Mouse (Mus musculus): ENCODE data around the gene Olfr463.

Olfr463 gene

DNA sequence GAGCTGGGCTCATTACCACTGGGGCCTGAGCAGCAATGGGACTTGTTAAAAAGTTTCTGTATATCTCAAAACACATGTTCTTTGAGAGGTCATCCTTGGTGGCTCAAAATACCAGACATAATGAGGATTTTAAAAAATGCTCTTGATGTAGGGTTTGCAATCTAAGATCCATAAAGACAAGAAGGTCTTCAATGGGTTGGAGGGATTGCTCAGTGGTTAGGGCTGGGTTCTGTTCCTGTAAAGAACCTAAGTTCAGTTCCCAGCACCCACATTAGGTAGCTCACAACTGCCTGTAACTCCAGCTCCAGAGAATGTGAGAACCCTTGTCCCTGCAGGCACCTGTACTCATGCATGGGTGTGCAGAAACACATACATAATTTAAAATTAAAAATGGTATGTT, at the start of gene Olfr463:
Gene Olfr463 (minus strand): TSS at position 101 of the 400 bp plus-strand sequence.
- ChIA-PET CTCF (interaction anchor here in 2 of 4 experiments (1.0 to 1.1 kb wide), 2 partner anchors 14 to 30 kb away, joined by 3 to 5 read pairs; no protein-coding TSS in a partner anchor), POLR2A (no interaction called here)

DNA sequence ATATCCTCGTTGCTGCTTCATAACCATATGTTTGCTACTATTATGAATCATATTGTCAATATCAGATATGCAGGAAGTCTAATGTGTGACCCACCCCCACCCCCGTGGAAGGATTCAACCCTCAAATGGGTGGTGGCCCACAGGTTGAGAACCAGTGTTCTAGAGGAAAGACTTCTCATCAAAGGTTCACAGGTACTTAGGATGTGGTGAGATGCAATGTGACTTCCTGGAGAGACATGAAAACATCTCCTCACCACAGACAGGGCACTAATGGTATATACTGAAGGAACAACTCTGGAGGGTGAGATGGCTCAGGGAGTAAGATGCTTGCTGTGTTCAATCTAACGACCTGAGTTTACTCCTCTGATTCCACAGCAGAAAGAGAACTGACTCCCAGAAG, 38.3 kb upstream of the Olfr463 start:
- POLR2A ChIA-PET: no interaction called here
- CTCF ChIA-PET: interaction anchor here in 1 of 4 experiments (0.7 kb wide), 1 partner anchor 14 kb away, joined by 3 read pairs; no protein-coding TSS in a partner anchor

DNA sequence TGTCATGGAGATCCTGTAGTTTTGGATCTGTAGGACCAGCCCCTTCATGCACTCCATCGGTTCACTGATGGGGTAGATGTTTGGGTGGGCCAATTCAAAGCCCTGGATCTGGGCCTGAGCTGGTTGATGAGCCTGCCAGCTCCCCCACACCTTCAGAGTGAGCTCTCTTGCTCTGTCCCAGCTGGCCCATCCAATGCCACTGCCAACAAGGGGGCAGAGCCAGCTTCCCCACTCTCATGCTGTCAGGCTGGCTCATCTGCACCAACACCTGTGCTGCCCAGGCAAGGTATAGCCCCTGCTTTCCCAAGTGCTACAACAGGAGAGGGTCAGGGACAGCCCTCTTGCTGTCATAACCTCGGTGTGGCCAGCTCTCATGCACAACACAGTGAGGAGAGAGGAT, 36.5 kb upstream of the Olfr463 start:
- ChIA-PET CTCF (interaction anchor here in 1 of 4 experiments (0.8 kb wide), 1 partner anchor 938 kb away, joined by 3 read pairs; no protein-coding TSS in a partner anchor), POLR2A (interaction anchor here in 1 of 4 experiments (0.6 kb wide), 1 partner anchor 41 kb away, joined by 5 read pairs; no protein-coding TSS in a partner anchor)

DNA sequence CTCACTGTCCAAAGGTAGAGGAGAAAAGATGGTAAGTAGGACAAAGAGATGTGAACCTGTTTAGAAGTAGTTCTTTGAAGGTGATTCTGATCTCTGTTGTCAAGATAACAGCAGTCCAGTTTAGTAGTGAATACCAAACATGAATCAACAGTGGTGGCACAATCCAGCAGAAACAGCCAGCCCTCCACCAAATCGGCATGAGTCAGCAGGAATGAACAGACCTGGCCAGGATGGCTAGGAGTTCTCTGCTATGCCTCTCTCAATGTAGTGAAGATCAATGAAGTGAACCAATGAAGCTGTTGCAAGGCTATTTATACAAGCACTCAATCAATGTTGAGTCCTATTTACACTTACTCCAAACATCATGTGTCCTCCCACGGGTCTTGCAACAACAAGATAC, 33.2 kb upstream of the Olfr463 start:
- CTCF ChIA-PET: interaction anchor here in 3 of 4 experiments (0.6 to 1.3 kb wide), 3 partner anchors 38 to 815 kb away, joined by 3 to 5 read pairs (median 3); no protein-coding TSS in a partner anchor
- POLR2A ChIA-PET: no interaction called here

DNA sequence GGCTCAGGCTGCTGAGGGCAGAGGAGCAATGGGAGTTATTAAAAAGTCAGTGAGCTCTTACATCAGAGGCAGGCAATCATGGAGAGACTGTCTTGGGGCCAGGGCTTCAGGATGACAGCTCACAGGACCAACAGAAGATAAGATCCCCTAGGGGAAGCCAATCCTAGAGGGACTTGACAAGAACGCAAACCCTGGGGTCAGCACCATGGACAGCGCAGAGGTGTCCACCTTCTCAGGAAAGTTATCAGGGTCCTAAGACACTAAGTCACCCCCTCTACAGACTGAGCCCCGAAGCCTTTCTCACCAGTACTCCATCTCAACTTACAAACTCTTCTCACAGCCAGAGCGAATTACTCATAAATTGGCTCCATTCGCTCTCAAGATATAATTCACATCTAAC, 23.8 kb upstream of the Olfr463 start, which contains the start of gene Olfr464:
Gene Olfr464 (minus strand): TSS at position 2 of the 400 bp plus-strand sequence.
- ChIA-PET CTCF (no interaction called here), POLR2A (no interaction called here)

DNA sequence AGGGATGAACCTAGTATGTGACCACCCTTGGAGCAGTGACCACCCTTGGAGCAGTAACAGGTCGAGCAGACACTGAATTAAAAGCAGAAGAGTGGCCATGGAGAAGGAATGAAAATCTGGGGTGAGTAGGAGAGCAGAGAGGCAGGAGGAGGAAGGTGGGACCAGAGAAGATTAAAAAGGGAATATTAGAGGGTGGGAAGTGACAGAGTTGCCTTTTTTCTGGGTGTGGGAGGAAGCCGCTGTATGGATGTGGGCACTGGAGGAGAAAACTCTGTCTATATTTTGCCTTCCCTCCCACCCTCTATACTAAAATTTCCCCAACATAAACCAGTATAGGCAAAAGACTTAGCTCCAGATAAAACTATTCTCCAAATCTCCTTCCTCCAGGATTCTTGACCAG, 23.1 kb upstream of the Olfr463 start:
- POLR2A ChIA-PET: interaction anchor here in 2 of 4 experiments (0.6 kb wide), 2 partner anchors 72 to 263 kb away, joined by 3 to 5 read pairs; no protein-coding TSS in a partner anchor
- CTCF ChIA-PET: no interaction called here

DNA sequence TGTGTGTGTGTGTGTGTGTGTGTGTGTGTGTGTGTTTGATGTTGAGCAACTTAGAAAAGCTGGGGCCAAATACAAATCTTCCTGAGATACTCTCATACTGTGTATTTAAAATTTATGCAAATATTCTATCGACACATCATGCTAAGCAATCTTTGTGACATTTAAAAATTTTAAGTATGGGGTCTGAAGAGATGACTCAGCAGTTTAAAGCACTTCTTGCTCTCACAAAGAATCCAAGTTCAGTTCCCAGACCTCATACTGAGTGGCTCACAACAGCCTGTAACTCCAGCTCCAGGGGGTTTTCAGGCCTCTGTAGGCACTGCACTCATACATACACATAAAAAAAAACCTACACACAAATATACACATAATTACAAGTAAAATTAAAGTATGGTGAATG, 18.8 kb upstream of the Olfr463 start:
- ChIA-PET CTCF (interaction anchor here in 1 of 4 experiments (0.6 kb wide), 1 partner anchor 406 kb away, joined by 3 read pairs; no protein-coding TSS in a partner anchor), POLR2A (no interaction called here)

DNA sequence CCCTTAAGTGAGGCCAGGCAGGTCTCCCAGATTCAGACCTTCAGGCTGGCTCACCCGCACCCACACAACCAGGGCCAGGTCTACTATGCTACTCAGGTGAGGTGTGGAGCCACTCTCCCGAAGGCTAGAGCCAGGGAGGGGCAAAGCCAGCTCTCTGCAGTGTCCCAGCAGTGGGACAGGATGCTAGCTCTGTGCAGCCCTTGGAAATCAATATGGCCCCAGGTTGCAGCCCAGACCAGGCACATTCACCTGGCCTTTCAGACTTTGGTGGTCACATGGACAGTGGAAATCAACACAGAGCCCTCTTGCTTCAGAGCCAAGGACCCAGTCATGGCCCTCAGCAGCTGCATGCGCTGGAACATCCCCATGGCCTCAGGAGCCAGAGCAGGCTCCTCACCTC, 7.1 kb upstream of the Olfr463 start:
- ChIA-PET CTCF (no interaction called here), POLR2A (no interaction called here)

DNA sequence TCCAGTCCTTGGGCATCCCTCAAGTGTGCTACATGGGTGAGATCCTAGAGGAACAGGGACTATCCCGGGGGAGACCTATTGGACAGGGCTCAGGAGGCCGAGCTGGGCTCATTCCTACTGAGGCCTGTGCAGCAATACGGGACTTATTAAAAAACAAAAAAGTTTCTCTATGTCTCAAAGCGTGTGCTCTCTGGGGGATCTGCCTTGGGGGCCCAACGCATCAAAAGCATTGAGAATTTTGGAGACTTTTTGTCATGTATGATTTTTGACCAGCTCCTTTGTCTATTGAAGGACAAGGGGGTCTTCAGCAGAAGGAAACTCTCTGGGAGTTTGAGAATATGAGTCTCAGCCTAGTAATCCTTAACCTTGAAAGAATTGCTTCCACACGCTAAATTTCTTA, 5.0 kb downstream of the Olfr463 start, which contains the start of gene Olfr462:
Gene Olfr462 (minus strand): TSS at position 101 of the 400 bp plus-strand sequence.
- ChIA-PET POLR2A (interaction anchor here in 2 of 4 experiments (0.7 to 0.8 kb wide), 2 partner anchors 391 to 478 kb away, joined by 4 read pairs; no protein-coding TSS in a partner anchor), CTCF (no interaction called here)

DNA sequence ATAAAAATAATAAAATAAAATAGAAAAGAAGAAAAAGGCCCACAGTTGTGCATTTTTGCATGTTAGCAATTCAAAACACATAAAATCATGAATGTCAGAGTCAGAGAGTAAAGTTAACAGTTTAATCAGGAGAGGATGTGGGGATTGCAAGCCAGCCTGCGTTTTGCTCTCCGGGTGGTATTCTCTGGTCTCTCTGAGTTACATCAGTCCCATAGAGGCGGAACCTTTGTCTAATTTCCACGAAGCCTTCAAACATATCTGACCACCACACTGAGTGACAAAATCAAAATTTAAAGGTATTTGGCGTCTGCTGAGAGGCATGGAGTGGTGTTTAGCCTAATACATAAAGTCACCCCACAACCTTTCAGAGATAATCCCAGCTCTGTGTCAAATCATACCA, 12.3 kb downstream of the Olfr463 start:
- POLR2A ChIA-PET: no interaction called here

DNA sequence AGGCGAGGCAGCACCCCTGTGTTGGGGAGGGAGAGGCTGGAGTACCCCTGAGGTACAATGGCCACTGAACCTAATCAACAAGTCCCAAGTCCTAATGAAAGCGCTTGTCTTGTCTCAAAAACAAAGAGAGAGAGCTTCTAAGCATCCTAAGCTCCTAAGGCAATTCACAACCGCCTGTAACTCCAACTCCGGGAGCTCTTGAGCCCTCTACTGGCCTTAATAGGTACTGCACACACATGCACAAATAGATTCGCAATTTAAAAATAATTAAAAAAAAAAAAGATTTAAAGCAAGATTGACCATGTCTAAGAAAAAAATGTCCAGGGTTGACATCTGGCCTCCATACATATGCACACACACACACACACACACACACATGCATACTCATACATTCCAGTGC, 13.7 kb downstream of the Olfr463 start:
- CTCF ChIA-PET: interaction anchor here (0.5 to 3.0 kb wide), 73 partner anchors 8 to 1848 kb away, joined by 3 to 15 read pairs (median 4); partner anchors contain the start of genes Epx (in 2 of the 4), Mks1 (in 2 of the 4) and Olfr463 (in 1 of the 4)
- POLR2A ChIA-PET: interaction anchor here (0.6 to 1.5 kb wide), 11 partner anchors 8 to 594 kb away, joined by 3 to 6 read pairs (median 3); partner anchors contain the start of gene Epx (in 1 of the 4)

More for the DNA sequence above, 12.3 kb downstream of the Olfr463 start:
- CTCF ChIA-PET: no interaction called here

DNA sequence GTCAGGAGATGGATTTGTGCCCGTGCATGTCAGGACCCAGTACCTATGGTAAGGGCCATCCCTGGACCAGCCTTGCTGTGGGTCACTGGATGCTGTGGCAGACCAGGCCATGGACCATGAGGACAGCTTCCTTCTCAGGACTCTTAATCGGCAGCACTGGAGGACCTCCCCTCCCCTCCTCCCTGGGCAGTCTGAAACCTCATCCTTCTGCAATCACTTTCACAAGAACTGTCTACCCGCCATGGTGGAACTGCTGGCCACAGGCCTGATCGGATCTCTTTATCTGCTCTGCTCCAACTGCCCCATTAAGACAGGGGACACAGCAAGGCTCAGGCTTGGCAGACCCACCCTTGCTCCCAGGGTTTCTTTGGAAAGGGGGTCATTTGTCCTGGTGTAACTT, 15.5 kb downstream of the Olfr463 start:
- CTCF ChIA-PET: interaction anchor here in 1 of 4 experiments (3.0 kb wide), 1 partner anchor 21 kb away, joined by 9 read pairs; no protein-coding TSS in a partner anchor
- POLR2A ChIA-PET: interaction anchor here in 1 of 4 experiments (0.5 kb wide), 1 partner anchor 133 kb away, joined by 3 read pairs; no protein-coding TSS in a partner anchor

DNA sequence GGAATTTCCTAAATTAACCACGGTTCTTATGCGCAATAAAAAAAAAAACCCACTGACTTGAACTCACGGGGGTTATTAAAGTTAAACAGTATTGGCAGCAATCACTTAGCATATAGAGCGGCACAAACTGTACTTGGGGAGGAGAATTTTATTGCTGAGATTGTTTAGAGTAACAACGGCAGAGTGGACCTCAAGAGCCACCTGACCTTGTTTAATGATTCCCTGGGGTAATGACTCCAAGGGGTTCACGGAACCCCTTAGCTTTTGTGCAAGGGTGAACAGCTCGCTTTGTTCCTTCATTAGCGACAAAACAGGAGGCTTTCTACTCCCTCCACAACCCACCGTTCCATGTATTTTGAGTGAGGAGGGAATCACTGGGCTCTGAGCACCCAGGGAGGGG, 17.4 kb downstream of the Olfr463 start:
- POLR2A ChIA-PET: interaction anchor here in 2 of 4 experiments (0.6 to 0.7 kb wide), 2 partner anchors 10 to 46 kb away, joined by 3 read pairs; no protein-coding TSS in a partner anchor
- CTCF ChIA-PET: interaction anchor here in 3 of 4 experiments (1.1 to 2.5 kb wide), 3 partner anchors 10 to 75 kb away, joined by 4 to 6 read pairs (median 5); no protein-coding TSS in a partner anchor

DNA sequence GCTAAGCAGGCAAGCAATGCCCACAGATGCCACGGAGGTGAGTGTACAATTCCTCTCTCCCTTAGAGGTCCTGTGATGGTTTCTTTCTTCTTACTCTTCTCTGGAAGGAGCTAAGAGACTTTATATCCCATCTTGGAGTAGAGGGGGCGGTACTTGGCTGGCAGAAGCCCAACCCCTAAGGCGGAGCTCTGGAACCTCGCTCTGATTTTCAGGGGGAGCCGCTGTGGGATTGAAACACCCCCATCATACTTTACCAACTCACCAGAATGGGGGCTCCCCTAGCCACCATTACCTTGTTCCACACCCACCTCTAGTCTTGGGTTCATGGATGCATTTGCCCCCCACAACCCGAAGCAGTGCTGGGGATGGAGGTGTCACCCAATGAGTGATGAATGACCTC, 21.8 kb downstream of the Olfr463 start, which contains the start of gene Epx:
Gene Epx (minus strand): TSS at position 101 of the 400 bp plus-strand sequence.
- ChIA-PET CTCF (interaction anchor here in 3 of 4 experiments (0.6 to 1.3 kb wide), 3 partner anchors 8 kb away, joined by 3 to 8 read pairs (median 4); no protein-coding TSS in a partner anchor), POLR2A (interaction anchor here in 2 of 4 experiments (0.5 to 1.8 kb wide), 3 partner anchors 8 to 30 kb away, joined by 3 to 5 read pairs (median 4); no protein-coding TSS in a partner anchor)

DNA sequence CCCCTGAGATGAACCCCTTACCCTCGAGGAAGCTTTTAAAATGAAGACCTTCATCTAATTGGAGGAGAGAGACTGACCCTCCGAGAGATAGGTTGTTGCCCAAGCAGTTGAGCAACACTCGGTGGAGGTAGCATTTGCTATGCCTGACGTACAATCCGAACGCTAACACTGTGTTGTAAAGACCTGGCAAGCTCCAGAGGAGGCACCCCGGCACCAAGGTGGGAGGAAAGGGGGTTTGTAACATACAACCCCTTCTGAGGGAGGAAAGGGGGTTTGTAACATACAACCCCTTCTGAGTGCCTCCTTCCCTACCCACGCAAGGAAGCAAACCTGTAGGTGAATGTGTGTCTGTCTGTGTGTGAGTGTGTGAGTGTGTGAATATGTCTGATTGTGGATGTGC, 25.4 kb downstream of the Olfr463 start:
- POLR2A ChIA-PET: interaction anchor here in 2 of 4 experiments (0.8 to 1.4 kb wide), 3 partner anchors 9 to 25 kb away, joined by 3 to 4 read pairs (median 3); no protein-coding TSS in a partner anchor
- CTCF ChIA-PET: interaction anchor here in 1 of 4 experiments (1.8 kb wide), 1 partner anchor 11 kb away, joined by 6 read pairs; no protein-coding TSS in a partner anchor

DNA sequence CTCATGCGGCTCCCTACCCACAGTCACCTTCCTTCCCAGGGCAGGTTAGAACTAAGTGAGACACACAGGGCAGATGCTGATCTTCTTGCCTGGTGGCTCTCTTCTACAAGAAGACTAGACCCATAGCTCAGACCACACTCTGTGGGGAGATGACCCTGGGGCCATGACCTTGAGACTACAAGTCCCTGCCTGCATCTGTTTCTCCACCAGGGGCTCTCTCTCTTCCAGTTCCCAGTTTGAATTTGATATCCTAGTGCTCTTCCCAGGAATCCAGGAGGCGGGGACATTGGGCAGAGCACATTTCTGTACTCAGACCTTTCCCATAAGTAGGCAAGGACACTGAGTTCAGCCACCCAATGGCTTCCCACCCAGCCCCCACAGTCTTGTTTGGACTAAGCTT, 27.1 kb downstream of the Olfr463 start:
- ChIA-PET CTCF (interaction anchor here in 3 of 4 experiments (0.5 to 2.1 kb wide), 11 partner anchors 9 to 150 kb away, joined by 3 to 14 read pairs (median 3); no protein-coding TSS in a partner anchor), POLR2A (interaction anchor here in 3 of 4 experiments (0.5 to 2.2 kb wide), 8 partner anchors 9 to 177 kb away, joined by 3 to 8 read pairs (median 6); partner anchors contain the start of genes Mks1 (in 1 of the 3) and Srsf1 (in 1 of the 3))

DNA sequence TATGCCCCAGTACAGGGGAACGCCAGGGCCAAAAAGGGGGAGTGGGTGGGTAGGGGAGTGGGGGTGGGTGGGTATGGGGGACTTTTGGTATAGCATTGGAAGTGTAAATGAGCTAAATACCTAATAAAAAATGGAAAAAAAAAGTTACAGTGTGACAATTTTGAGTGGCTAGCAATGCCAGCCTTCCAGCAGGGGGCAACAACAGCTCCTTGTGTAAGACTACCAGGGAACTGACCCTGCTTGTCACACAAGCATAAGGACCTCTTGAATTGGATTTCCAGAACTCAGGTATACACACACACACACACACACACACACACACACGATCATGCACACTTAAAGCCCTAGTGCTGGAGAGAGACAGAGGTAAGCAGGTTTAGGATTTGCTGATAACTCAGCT, 30.3 kb downstream of the Olfr463 start:
- CTCF ChIA-PET: interaction anchor here (0.6 to 1.7 kb wide), 23 partner anchors 9 to 350 kb away, joined by 3 to 10 read pairs (median 3); partner anchors contain the start of genes Mks1 (in 2 of the 4) and Olfr463 (in 1 of the 4)
- POLR2A ChIA-PET: interaction anchor here in 3 of 4 experiments (0.7 to 1.1 kb wide), 6 partner anchors 16 to 559 kb away, joined by 3 to 4 read pairs (median 3); no protein-coding TSS in a partner anchor

DNA sequence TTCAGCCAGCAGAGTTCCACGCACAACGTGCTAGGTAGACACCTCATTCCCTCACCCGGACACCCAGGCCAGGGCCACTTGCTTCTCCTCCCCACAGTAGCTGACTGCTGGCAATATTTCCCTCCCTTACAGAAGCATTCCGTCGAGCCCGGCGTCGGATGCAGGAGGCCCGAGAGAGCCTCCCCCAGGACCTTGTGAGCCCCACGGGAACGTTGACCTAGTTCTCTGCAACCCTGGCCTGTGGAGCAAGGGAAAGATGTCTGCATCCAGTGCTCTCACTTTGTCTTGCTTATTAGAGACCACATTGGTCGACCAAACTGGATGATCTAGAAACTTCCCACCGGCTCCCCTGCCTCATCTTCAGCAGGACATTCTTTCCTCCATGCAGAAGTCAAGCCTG, 34.4 kb downstream of the Olfr463 start:
- CTCF ChIA-PET: no interaction called here
- POLR2A ChIA-PET: interaction anchor here in 2 of 4 experiments (1.3 to 5.1 kb wide), 4 partner anchors 10 to 13 kb away, joined by 3 to 50 read pairs (median 12); partner anchors contain the start of gene Mks1 (in 1 of the 2)

DNA sequence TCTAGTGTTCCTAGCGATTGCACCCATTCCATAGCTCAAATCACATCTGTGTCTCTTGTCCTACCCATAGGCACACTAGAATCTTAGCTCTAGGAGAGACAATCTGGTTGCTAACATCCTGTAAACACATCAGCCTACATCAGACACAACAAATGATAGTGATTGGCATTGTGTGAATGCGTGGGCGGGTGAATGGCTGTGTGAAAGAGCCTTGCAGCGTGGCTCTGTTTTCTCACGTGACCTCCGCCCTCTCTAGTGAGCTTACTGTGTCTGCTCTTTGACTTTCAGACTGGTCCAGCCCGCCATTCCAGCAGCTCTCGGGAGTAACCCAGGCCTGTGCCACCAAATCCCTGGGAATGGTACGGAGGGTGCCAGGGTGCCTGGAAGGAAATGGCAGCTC, 36.8 kb downstream of the Olfr463 start:
- ChIA-PET CTCF (interaction anchor here in 2 of 4 experiments (0.9 to 2.0 kb wide), 4 partner anchors 10 to 234 kb away, joined by 3 to 9 read pairs (median 4); no protein-coding TSS in a partner anchor), POLR2A (interaction anchor here in 3 of 4 experiments (0.8 to 5.1 kb wide), 12 partner anchors 8 to 268 kb away, joined by 3 to 50 read pairs (median 4); partner anchors contain the start of gene Mtmr4 (in 1 of the 3))
